In the genomic region with DNA sequence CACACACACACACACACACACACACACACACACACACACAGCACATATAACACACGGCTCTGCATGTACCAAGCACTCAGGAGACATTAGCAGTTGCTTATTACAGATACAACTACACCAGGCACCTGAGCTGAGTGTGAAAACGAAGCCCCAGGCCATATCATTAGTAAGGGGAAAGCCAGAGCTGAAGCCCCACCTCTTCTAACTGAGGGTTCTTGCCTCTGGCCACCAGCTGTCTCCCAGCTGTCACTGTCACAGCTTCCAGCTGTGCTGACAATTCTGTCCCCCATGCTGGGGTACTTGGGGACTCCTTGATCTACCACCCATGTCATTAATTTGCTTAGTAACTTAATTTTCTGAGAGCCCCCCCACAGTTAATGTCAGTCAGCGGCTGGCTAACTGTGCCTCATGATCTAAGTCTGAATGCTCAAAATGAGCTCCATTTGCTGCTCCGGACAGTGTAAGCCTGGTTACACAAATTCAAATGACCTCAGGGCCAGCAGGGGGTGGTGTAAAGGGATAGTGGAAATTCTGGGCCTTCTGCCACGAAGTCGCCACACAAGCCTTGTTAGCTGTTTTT, we compare ENCODE assay signal across 8 mouse cellular contexts. TPM values are rescaled to one million over a fixed set of nuclear protein-coding genes. Genes with fewer than 3 reads are reported as not detected.
A peak's percentile ranks its signal among the peaks of the same experiment; 100 is the strongest.
DNase-seq lines count a peak whose midpoint lies in the region; ATAC-seq and TF ChIP-seq lines count a peak whose summit lies in the region.

No protein-coding gene starts in this region.

- H3K36me3 ChIP-seq in heart, embryonic 10.5 days, result no peaks in the 10 kb centered on the region
- no peaks in the 10 kb centered on the region for H3K36me3 ChIP-seq in limb, embryonic 12.5 days
- no peaks in the 10 kb centered on the region for H3K36me3 ChIP-seq in midbrain, postnatal 0 days (ENCODE audit: insufficient read depth, low read length)

- peaks cover 42% of the 10 kb centered on the region for H3K27me3 ChIP-seq in heart, embryonic 10.5 days (ENCODE audit: insufficient read depth, poor library complexity, severe bottlenecking)
- H3K27me3 ChIP-seq in limb, embryonic 12.5 days, result peaks cover 6% of the 10 kb centered on the region; the same call in 1 of the 2 replicates
- no peaks in the 10 kb centered on the region for H3K27me3 ChIP-seq in midbrain, postnatal 0 days (ENCODE audit: insufficient read depth, low read length)

- no peak overlapping the region for H3K27ac ChIP-seq in heart, embryonic 10.5 days
- H3K27ac ChIP-seq in limb, embryonic 12.5 days, result 0 out of 2 replicates have a peak overlapping the region, but pooled peaks have one; percentile 53
- peak overlapping the region; percentile 12; the same call in 1 of the 2 replicates for H3K27ac ChIP-seq in midbrain, postnatal 0 days (ENCODE audit: low read depth, low read length)

- WGBS in heart, embryonic 10.5 days, result 17% methylated on average over 6 of the region's 6 CpGs
- WGBS in limb, embryonic 12.5 days, result 7% methylated on average over 6 of the region's 6 CpGs
- WGBS in midbrain, postnatal 0 days, result 13% methylated on average over 6 of the region's 6 CpGs

- peak; percentile 46; the same call in 1 of the 2 replicates for ATAC-seq in limb, embryonic 12.5 days (ENCODE audit: insufficient number of reproducible peaks, insufficient read depth, low FRiP score, low TSS enrichment, low read depth)
- peak; percentile 62; the same call in 1 of the 2 replicates for ATAC-seq in midbrain, postnatal 0 days (ENCODE audit: low FRiP score)

- H3K9ac ChIP-seq in limb, embryonic 12.5 days (replicated peaks), result no peak overlapping the region
- H3K9ac ChIP-seq in midbrain, postnatal 0 days (replicated peaks; ENCODE audit: low read length, poor library complexity, severe bottlenecking), result no peak overlapping the region

- H3K9me3 ChIP-seq in heart, embryonic 10.5 days, result no peaks in the 10 kb centered on the region
- H3K9me3 ChIP-seq in limb, embryonic 12.5 days, result no peaks in the 10 kb centered on the region
- H3K9me3 ChIP-seq in midbrain, postnatal 0 days (ENCODE audit: low read length), result no peaks in the 10 kb centered on the region

- H3K4me3 ChIP-seq in heart, embryonic 10.5 days, result no peak overlapping the region
- H3K4me3 ChIP-seq in limb, embryonic 12.5 days (replicated peaks), result no peak overlapping the region
- no peak overlapping the region for H3K4me3 ChIP-seq in midbrain, postnatal 0 days (ENCODE audit: low read depth, low read length)

- H3K4me2 ChIP-seq in limb, embryonic 12.5 days, result no peak overlapping the region
- no peak overlapping the region for H3K4me2 ChIP-seq in midbrain, postnatal 0 days (ENCODE audit: low read depth, low read length, poor library complexity, severe bottlenecking)

- peak; percentile 56 for DNase-seq in heart, adult 18-20 months
- DNase-seq in heart, embryonic 10.5 days (ENCODE audit: low spot score), result no peak
- DNase-seq in embryo, embryonic 10.5 days (ENCODE audit: low spot score), result peak; percentile 63
- DNase-seq in heart, postnatal 4 days, result peak; percentile 67
- DNase-seq in midbrain, postnatal 0 days (ENCODE audit: low spot score), result peak; percentile 86
- DNase-seq in spleen, postnatal 4 days (ENCODE audit: low spot score in 2 of 2), result no peak
- no peak for DNase-seq in urinary bladder, postnatal 25 days (ENCODE audit: low spot score)

- peaks cover 4% of the 10 kb centered on the region; the same call in 1 of the 2 replicates for H3K4me1 ChIP-seq in heart, embryonic 10.5 days
- peaks cover 24% of the 10 kb centered on the region for H3K4me1 ChIP-seq in limb, embryonic 12.5 days (replicated peaks)
- peaks cover 3% of the 10 kb centered on the region; the same call in 1 of the 2 replicates for H3K4me1 ChIP-seq in midbrain, postnatal 0 days (ENCODE audit: insufficient read depth, low read length)

- peak; percentile 50 for TF ChIP-seq CTCF in midbrain, postnatal 0 days (IDR thresholded peaks at IDR 0.05)

RNA-seq across cellular contexts. Expression of a gene that starts 38.8 kb away (rescaled TPM):
- total RNA-seq in heart, adult 18-20 months (2021), result 10 to 100 TPM; 61.4 to 70.4 TPM
- polyA plus RNA-seq in heart, embryonic 10.5 days (2016; fragmentation: Nextera tagmentation; extraction: Ambion mirVana), result 10.7 and 12.9 TPM in 2 replicates
- total RNA-seq in heart, postnatal 4 days (2021), result 10 to 100 TPM; 37.6 to 41.1 TPM
- polyA plus RNA-seq in limb, embryonic 12.5 days (2016; fragmentation: Nextera tagmentation; extraction: Ambion mirVana), result 14.0 and 15.2 TPM in 2 replicates
- 61.7 and 66.9 TPM in 2 replicates for total RNA-seq in midbrain, postnatal 0 days (2014; rRNA removed)
- polyA plus RNA-seq in midbrain, postnatal 0 days (2015; fragmentation: Nextera tagmentation; extraction: Ambion mirVana), result 17.3 and 17.4 TPM in 2 replicates

Comparison
In these comparisons a context has a peak if more than half of its experiments do, and no peak if none do; other contexts are left out.
1. DNase-seq: peak in heart, adult 18-20 months (2 of 2), embryo, embryonic 10.5 days (single experiment), heart, postnatal 4 days (single experiment) and midbrain, postnatal 0 days (single experiment); none in heart, embryonic 10.5 days (single experiment), spleen, postnatal 4 days (0 of 2) and urinary bladder, postnatal 25 days (single experiment).